Mouse (Mus musculus) mature B cell (primary cell): ENCODE data around the gene Icmt.

Experiments used
- in situ Hi-C: fragments of 300-500 bp; cut with MboI; formaldehyde crosslinking; loops from 2 replicates; pipeline ENCODE4 v1.14.3; 2019

The Icmt gene

GRCm38 (mm10) chr4:152338419-152339292, 41.6 kb downstream of the Icmt start, which contains the start of gene Chd5:
Chd5 (plus strand) TSS chr4:152338651.
- in situ Hi-C loops, result no loop called here

GRCm38 (mm10) chr4:152339293-152339790, 42.3 kb downstream of the Icmt start:
- in situ Hi-C loops, result no loop called here

- in situ Hi-C loops, result no loop called here
Measured at GRCm38 (mm10) chr4:152340584-152341284, 43.7 kb downstream of the Icmt start.

GRCm38 (mm10) chr4:152343296-152343695, 46.3 kb downstream of the Icmt start:
- in situ Hi-C loops, result no loop called here

GRCm38 (mm10) chr4:152344651-152345050, 47.6 kb downstream of the Icmt start:
- in situ Hi-C loops, result no loop called here

- in situ Hi-C loops, result no loop called here
Measured at GRCm38 (mm10) chr4:152345120-152345889, 48.3 kb downstream of the Icmt start.

GRCm38 (mm10) chr4:152349837-152350381, 52.9 kb downstream of the Icmt start:
- in situ Hi-C loops, result no loop called here

- in situ Hi-C loops, result no loop called here
Measured at GRCm38 (mm10) chr4:152350722-152351421, 53.8 kb downstream of the Icmt start.

- in situ Hi-C loops, result no loop called here
Measured at GRCm38 (mm10) chr4:152351422-152352305, 54.6 kb downstream of the Icmt start.

- in situ Hi-C loops, result no loop called here
Measured at GRCm38 (mm10) chr4:152353886-152354637, 57.0 kb downstream of the Icmt start.

- in situ Hi-C loops, result no loop called here
Measured at GRCm38 (mm10) chr4:152355672-152356071, 58.6 kb downstream of the Icmt start.
